Mouse (Mus musculus) urinary bladder, postnatal 36 days (tissue): ENCODE results near the gene C8a.

Experiments used
- DNase-seq, 2 experiments: peaks; one replicate each; pipeline ENCODE4 v3.0.0; 2022; ENCODE audit warnings: low spot score in 2 of 2, mixed read lengths in 1 of 2

Gene C8a

DNA sequence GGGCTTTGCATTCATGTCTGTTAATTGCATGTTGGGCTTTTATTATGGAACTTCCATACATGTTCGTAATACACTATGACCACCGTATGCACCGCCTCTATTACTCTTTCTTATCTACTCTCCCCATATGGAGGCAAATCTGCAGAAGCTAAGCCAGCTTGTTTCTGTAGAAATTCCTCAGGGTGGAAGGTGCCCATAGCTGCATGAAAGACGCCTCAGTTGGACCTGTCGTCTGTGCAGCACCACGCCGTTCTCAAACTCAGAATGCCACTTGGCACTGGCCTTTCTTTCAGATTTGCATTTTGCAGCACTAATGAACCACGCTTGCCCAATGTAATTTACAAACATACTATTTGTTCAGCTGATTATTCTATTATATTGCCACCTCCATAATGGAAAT, 106.6 kb downstream of the C8a start:
- DNase-seq: no peak

DNA sequence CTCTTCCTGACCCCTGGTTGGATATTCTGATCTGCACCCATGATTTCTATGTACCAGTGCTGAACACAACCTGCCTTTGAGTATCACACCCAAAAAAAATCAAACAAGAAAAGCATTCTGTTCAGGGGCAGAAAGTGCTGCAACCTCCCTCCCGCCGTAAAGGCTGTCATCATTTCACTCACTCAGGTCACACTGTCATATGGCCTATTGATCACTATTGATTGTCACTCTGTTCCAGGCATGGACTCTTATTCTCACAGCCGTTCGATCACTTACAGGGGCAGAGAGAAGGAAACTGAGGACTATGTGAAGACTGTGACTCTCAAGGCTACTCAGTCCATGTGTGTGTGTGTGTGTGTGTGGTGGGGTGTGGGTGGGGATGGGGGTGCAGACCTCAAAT, 108.0 kb downstream of the C8a start:
- no peak for DNase-seq

DNA sequence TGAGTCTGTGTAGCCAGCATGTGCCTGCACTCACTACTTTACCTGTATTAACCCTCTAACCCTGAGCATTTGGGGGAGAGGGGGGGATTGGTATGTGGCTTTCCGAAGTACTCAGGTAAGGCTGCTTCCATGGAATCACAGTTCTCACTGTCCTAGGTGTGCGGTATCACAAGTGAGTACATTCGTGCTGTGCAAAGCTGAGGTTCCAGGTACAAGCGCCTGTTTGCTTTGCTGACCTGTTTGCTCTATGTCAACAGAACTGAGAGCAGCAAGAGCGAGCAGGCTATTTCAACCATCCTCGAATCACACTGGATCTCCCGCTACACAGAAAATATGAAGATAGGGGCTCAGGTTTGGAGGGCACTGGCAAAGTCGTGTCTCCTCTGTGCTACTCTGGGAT, 110.1 kb downstream of the C8a start, which contains the start of gene C8b:
Gene C8b, plus strand, starts transcription at position 253 of the 400 bp plus-strand sequence.
- no peak for DNase-seq
